In genomic region chr2:28520581-28520980, GRCm38 (mm10) we compare ENCODE assay signal across 18 mouse cellular contexts. TPM values are rescaled to one million over a fixed set of nuclear protein-coding genes. Genes with fewer than 3 reads are reported as not detected.
DNase-seq lines count a peak whose midpoint lies in the region; ATAC-seq and TF ChIP-seq lines count a peak whose summit lies in the region.
"Had no signal": no experiment of that assay in that cellular context is flagged by ENCODE, and none has a peak within 500 bp of the region (broad histone marks: within the 10 kb centered on the region; RNA-seq: fewer than 3 reads in every experiment).

No protein-coding gene starts in this region.

- no peak for TF ChIP-seq EP300 in heart, adult 2 months (IDR thresholded peaks at IDR 0.05; ENCODE audit: insufficient read depth, low read depth, low read length)

- no peaks in the 10 kb centered on the region for H3K27me3 ChIP-seq in neural tube, embryonic 12.5 days (replicated peaks)
- no peaks in the 10 kb centered on the region for H3K27me3 ChIP-seq in neural tube, embryonic 15.5 days (replicated peaks)
- H3K27me3 ChIP-seq in myocyte (ENCODE audit: control insufficient read depth, insufficient read depth, insufficient read length), result no peaks in the 10 kb centered on the region
- no peaks in the 10 kb centered on the region for H3K27me3 ChIP-seq in heart, adult 2 months (ENCODE audit: control insufficient read depth, insufficient read depth, low read length)

- no peak for TF ChIP-seq POLR2A in myocyte (IDR thresholded peaks at IDR 0.05; ENCODE audit: insufficient read length, low read depth)
- TF ChIP-seq POLR2A in heart, adult 2 months (IDR thresholded peaks at IDR 0.05; ENCODE audit: insufficient read depth, low read depth, low read length), result no peak

- 0 out of 2 replicates have a peak overlapping the region, but pooled peaks have one; percentile 21 for H3K9ac ChIP-seq in neural tube, embryonic 12.5 days
- H3K9ac ChIP-seq in neural tube, embryonic 15.5 days (replicated peaks), result no peak overlapping the region
- H3K9ac ChIP-seq in heart, adult 2 months (ENCODE audit: low read depth, low read length), result no peak overlapping the region
- H3K9ac ChIP-seq: liver, postnatal 0 days had no signal

- ATAC-seq in neural tube, embryonic 12.5 days (ENCODE audit: low FRiP score, low read depth), result no peak
- no peak for ATAC-seq in neural tube, embryonic 15.5 days (ENCODE audit: low FRiP score)
- ATAC-seq: liver, postnatal 0 days had no signal

- peak overlapping the region; percentile 88 for H3K27ac ChIP-seq in gastrocnemius, adult 2 months
- H3K27ac ChIP-seq in neural tube, embryonic 12.5 days, result no peak overlapping the region
- H3K27ac ChIP-seq in neural tube, embryonic 15.5 days (replicated peaks), result no peak overlapping the region
- H3K27ac ChIP-seq in heart, adult 2 months, result no peak overlapping the region
- H3K27ac ChIP-seq: embryonic facial prominence, embryonic 10.5 days had no signal

- H3ac ChIP-seq in myocyte (ENCODE audit: control insufficient read depth, insufficient read length), result no peak overlapping the region

- 75% methylated on average over 5 of the region's 5 CpGs for WGBS in neural tube, embryonic 12.5 days
- 67% methylated on average over 5 of the region's 5 CpGs for WGBS in neural tube, embryonic 15.5 days
- WGBS in heart, adult 2 months, result 67% methylated on average over 5 of the region's 5 CpGs

- H3K9me3 ChIP-seq in neural tube, embryonic 12.5 days, result no peaks in the 10 kb centered on the region
- no peaks in the 10 kb centered on the region for H3K9me3 ChIP-seq in neural tube, embryonic 15.5 days (replicated peaks)
- H3K9me3 ChIP-seq: embryonic facial prominence, embryonic 10.5 days had no signal

- no peak overlapping the region for H3K4me3 ChIP-seq in gastrocnemius, adult 2 months
- no peak overlapping the region for H3K4me3 ChIP-seq in neural tube, embryonic 12.5 days
- H3K4me3 ChIP-seq in neural tube, embryonic 15.5 days (replicated peaks), result no peak overlapping the region
- no peak overlapping the region for H3K4me3 ChIP-seq in myocyte
- H3K4me3 ChIP-seq in heart, adult 2 months, result no peak overlapping the region
- H3K4me3 ChIP-seq: embryonic facial prominence, embryonic 10.5 days had no signal

- H3K4me1 ChIP-seq in neural tube, embryonic 12.5 days, result peaks cover 61% of the 10 kb centered on the region
- peaks cover 95% of the 10 kb centered on the region for H3K4me1 ChIP-seq in neural tube, embryonic 15.5 days
- H3K4me1 ChIP-seq in heart, adult 2 months (ENCODE audit: control insufficient read depth, insufficient read depth, low read length), result peaks cover 13% of the 10 kb centered on the region

- DNase-seq in gastrocnemius, adult 2 months, result peak; percentile 62
- no peak for DNase-seq in gastrocnemius, adult 18-20 months (ENCODE audit: low spot score)
- peak; percentile 81 to 82 for DNase-seq in cerebellum, postnatal 25 days
- no peak for DNase-seq in lung, postnatal 10 days
- no peak for DNase-seq in heart, adult 2 months
- DNase-seq: adrenal gland, adult 8-10 months; kidney, postnatal 14 days; liver, postnatal 0 days had no signal

- no peaks in the 10 kb centered on the region for H3K79me2 ChIP-seq in myocyte (ENCODE audit: control insufficient read depth, insufficient read depth)
- no peaks in the 10 kb centered on the region for H3K79me2 ChIP-seq in heart, adult 2 months (replicated peaks; ENCODE audit: control insufficient read depth, insufficient read depth, low read length)

- H3K4me2 ChIP-seq in neural tube, embryonic 12.5 days (replicated peaks), result no peak overlapping the region
- no peak overlapping the region for H3K4me2 ChIP-seq in neural tube, embryonic 15.5 days
- no peak overlapping the region for H3K4me2 ChIP-seq in myocyte (ENCODE audit: low read depth)

- no peak for TF ChIP-seq CTCF in gastrocnemius, adult 2 months (IDR thresholded peaks at IDR 0.05)
- no peak for TF ChIP-seq CTCF in heart, adult 2 months (IDR thresholded peaks at IDR 0.05)

- intact Hi-C loops in gastrocnemius, adult 2 months (cut with DNase I), result loop anchor here (2.0 kb wide), 1 partner anchor 18 kb away; no protein-coding TSS in a partner anchor
- intact Hi-C loops in heart, adult 2 months (cut with DNase I), result no loop called here

- no peaks in the 10 kb centered on the region for H3K36me3 ChIP-seq in neural tube, embryonic 12.5 days
- H3K36me3 ChIP-seq in neural tube, embryonic 15.5 days, result peaks cover 4% of the 10 kb centered on the region; the same call in 1 of the 2 replicates
- no peaks in the 10 kb centered on the region for H3K36me3 ChIP-seq in myocyte (ENCODE audit: control insufficient read depth, insufficient read depth)
- H3K36me3 ChIP-seq in heart, adult 2 months (ENCODE audit: control insufficient read depth, insufficient read depth, low read length), result no peaks in the 10 kb centered on the region

TF ChIP-seq in myocyte, 11 proteins besides CTCF, POLR2A, EP300 and RAD21:
- no peak for TF ChIP-seq POLR2AphosphoS2 (IDR thresholded peaks at IDR 0.05; ENCODE audit: insufficient read length, low read depth)
- TF ChIP-seq MYOG (IDR thresholded peaks at IDR 0.05; ENCODE audit: control insufficient read depth in 1 of 3, insufficient read depth in 1 of 3, insufficient read length in 2 of 3, low read depth in 2 of 3), result peak in 1 of 3 experiments; percentile 76
- TF ChIP-seq MYOD1 (IDR thresholded peaks at IDR 0.05; ENCODE audit: control insufficient read depth in 1 of 3, insufficient read length in 2 of 3, low read depth in 2 of 3), result peak in 2 of 3 experiments; percentile 49 to 62
- no peak for TF ChIP-seq TCF3 (IDR thresholded peaks at IDR 0.05; ENCODE audit: insufficient read length, low read depth)
- TF ChIP-seq E2F4 (IDR thresholded peaks at IDR 0.05; ENCODE audit: insufficient read depth), result no peak

RNA-seq across cellular contexts. Expression of gene Ralgds, which starts 7.7 kb away (rescaled TPM):
- 10 to 100 TPM in 1 of 2 experiments, 1 to 10 TPM in 1; 9.9 to 10.1 TPM for total RNA-seq in gastrocnemius, adult 2 months (2021)
- 1 to 10 TPM; 6.1 to 8.9 TPM for total RNA-seq in gastrocnemius, adult 18-20 months (2021)
- polyA plus RNA-seq in neural tube, embryonic 12.5 days (2016; fragmentation: Nextera tagmentation; extraction: Ambion mirVana), result 99.6 and 111 TPM in 2 replicates
- 64.7 and 70.4 TPM in 2 replicates for polyA plus RNA-seq in neural tube, embryonic 15.5 days (2015; fragmentation: Nextera tagmentation; extraction: Ambion mirVana)
- polyA plus RNA-seq in myocyte (2012; fragmentation: generic; extraction: Trizol), result 24.2 TPM
- total RNA-seq in heart, adult 2 months (2021), result 10 to 100 TPM in 1 of 2 experiments, 1 to 10 TPM in 1; 9.7 to 12.2 TPM
- polyA plus RNA-seq in heart, adult 2 months (2012; rRNA removed), result 19.5 and 24.8 TPM in 2 replicates

RNA-seq across cellular contexts. Expression of gene Gm10134, which starts 14.7 kb away (rescaled TPM):
- under 1 TPM in 1 of 2 experiments, not detected in 1; 0.98 TPM for total RNA-seq in gastrocnemius, adult 2 months (2021)
- total RNA-seq in gastrocnemius, adult 18-20 months (2021), result under 1 TPM in 1 of 2 experiments, not detected in 1; 0.74 TPM
- polyA plus RNA-seq in neural tube, embryonic 12.5 days (2016; fragmentation: Nextera tagmentation; extraction: Ambion mirVana), result 2.4 and 3.5 TPM in 2 replicates
- 2.1 and 3.5 TPM in 2 replicates for polyA plus RNA-seq in neural tube, embryonic 15.5 days (2015; fragmentation: Nextera tagmentation; extraction: Ambion mirVana)
- not detected for polyA plus RNA-seq in myocyte (2012; fragmentation: generic; extraction: Trizol)
- total RNA-seq in heart, adult 2 months (2021), result 1 to 10 TPM; 1.0 to 1.7 TPM
- 0.47 TPM in 1 of 2 replicates, not detected in the other for polyA plus RNA-seq in heart, adult 2 months (2012; rRNA removed)
- total RNA-seq: granulocyte monocyte progenitor cell, adult 5-6 weeks; megakaryocyte progenitor cell, adult 5-6 weeks had no signal
- polyA plus RNA-seq: embryonic facial prominence, embryonic 10.5 days; neural tube, embryonic 11.5 days had no signal

RNA-seq across cellular contexts. Expression of gene Gbgt1, which starts 23.9 kb away (rescaled TPM):
- total RNA-seq in gastrocnemius, adult 2 months (2021), result 1 to 10 TPM in 1 of 2 experiments, under 1 TPM in 1; 0.56 to 1.1 TPM
- under 1 TPM; 0.81 to 0.89 TPM for total RNA-seq in gastrocnemius, adult 18-20 months (2021)
- 0.80 and 0.81 TPM in 2 replicates for polyA plus RNA-seq in neural tube, embryonic 12.5 days (2016; fragmentation: Nextera tagmentation; extraction: Ambion mirVana)
- polyA plus RNA-seq in neural tube, embryonic 15.5 days (2015; fragmentation: Nextera tagmentation; extraction: Ambion mirVana), result 1.2 and 2.1 TPM in 2 replicates
- not detected for polyA plus RNA-seq in myocyte (2012; fragmentation: generic; extraction: Trizol)
- 1 to 10 TPM; 1.8 to 2.1 TPM for total RNA-seq in heart, adult 2 months (2021)
- polyA plus RNA-seq in heart, adult 2 months (2012; rRNA removed), result 1.3 and 2.2 TPM in 2 replicates
- total RNA-seq: granulocyte monocyte progenitor cell, adult 5-6 weeks; megakaryocyte progenitor cell, adult 5-6 weeks had no signal
- polyA plus RNA-seq: neural tube, embryonic 11.5 days had no signal

RNA-seq across cellular contexts. Expression of gene Cel, which starts 42.6 kb away (rescaled TPM):
- not detected for total RNA-seq in gastrocnemius, adult 2 months (2021)
- under 1 TPM in 1 of 2 experiments, not detected in 1; 0.16 TPM for total RNA-seq in gastrocnemius, adult 18-20 months (2021)
- polyA plus RNA-seq in neural tube, embryonic 12.5 days (2016; fragmentation: Nextera tagmentation; extraction: Ambion mirVana), result not detected in 2 replicates
- 0.09 and 3.3 TPM in 2 replicates for polyA plus RNA-seq in neural tube, embryonic 15.5 days (2015; fragmentation: Nextera tagmentation; extraction: Ambion mirVana)
- polyA plus RNA-seq in myocyte (2012; fragmentation: generic; extraction: Trizol), result not detected
- not detected for total RNA-seq in heart, adult 2 months (2021)
- not detected in 2 replicates for polyA plus RNA-seq in heart, adult 2 months (2012; rRNA removed)
- total RNA-seq: adrenal gland, adult 8-10 months; ES-E14; granulocyte monocyte progenitor cell, adult 5-6 weeks; heart, postnatal 10 days; layer of hippocampus, postnatal 25 days; megakaryocyte progenitor cell, adult 5-6 weeks had no signal
- polyA plus RNA-seq: embryonic facial prominence, embryonic 10.5 days; liver, postnatal 0 days; neural tube, embryonic 11.5 days had no signal

RNA-seq across cellular contexts. Expression of gene Mrps2, which starts 52.7 kb away (rescaled TPM):
- total RNA-seq in gastrocnemius, adult 2 months (2021), result 10 to 100 TPM; 21.2 to 25.5 TPM
- 10 to 100 TPM; 21.1 to 22.9 TPM for total RNA-seq in gastrocnemius, adult 18-20 months (2021)
- 54.3 and 56.2 TPM in 2 replicates for polyA plus RNA-seq in neural tube, embryonic 12.5 days (2016; fragmentation: Nextera tagmentation; extraction: Ambion mirVana)
- polyA plus RNA-seq in neural tube, embryonic 15.5 days (2015; fragmentation: Nextera tagmentation; extraction: Ambion mirVana), result 51.4 and 55.5 TPM in 2 replicates
- polyA plus RNA-seq in myocyte (2012; fragmentation: generic; extraction: Trizol), result 32.4 TPM
- total RNA-seq in heart, adult 2 months (2021), result 10 to 100 TPM; 42.1 to 43.0 TPM
- 47.8 and 68.2 TPM in 2 replicates for polyA plus RNA-seq in heart, adult 2 months (2012; rRNA removed)

Comparison
In these comparisons a context has a peak if more than half of its experiments do, and no peak if none do; other contexts are left out.
1. DNase-seq: peak in gastrocnemius, adult 2 months (single experiment) and cerebellum, postnatal 25 days (2 of 2); none in gastrocnemius, adult 18-20 months (single experiment), lung, postnatal 10 days (single experiment) and heart, adult 2 months (0 of 2).